Mouse (Mus musculus) adrenal gland, postnatal 4 days (tissue): ENCODE data around the gene Gm20489. TPM values are rescaled to one million over a fixed set of nuclear protein-coding genes. Genes with fewer than 3 reads are reported as not detected.

Experiments
- DNase-seq, 2 experiments: peaks; one replicate each; pipeline ENCODE4 v3.0.0; 2021 to 2022; ENCODE audit warnings: low spot score in 2 of 2, mixed read lengths in 2 of 2
- total RNA-seq, 2 experiments: library from RNA; stranded (reverse); gene quantifications; 2 replicates each; pipeline ENCODE4 v1.2.3; 2021

Gene Gm20489
- total RNA-seq, 2 experiments from 2014 or later, result not detected

DNA sequence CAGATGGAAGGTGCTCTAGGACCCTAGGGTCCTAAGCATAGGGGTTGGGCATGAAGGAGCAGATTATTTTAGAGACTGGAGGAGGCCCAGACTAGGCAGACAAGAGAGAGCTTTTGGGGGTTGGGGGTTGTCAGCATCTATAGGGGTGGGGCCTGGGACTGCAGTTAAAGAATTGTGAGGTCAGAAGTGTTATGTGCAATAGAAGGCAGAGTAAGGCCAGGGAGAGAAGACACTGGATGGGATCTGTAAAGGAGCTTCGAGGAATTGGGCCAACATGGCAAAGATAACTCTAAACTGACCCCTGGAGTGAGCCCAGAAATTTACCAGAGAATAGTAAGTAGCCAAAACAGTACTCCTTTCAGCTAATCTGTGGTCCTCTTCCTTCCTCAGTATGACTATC is 4.9 kb downstream of the Gm20489 start, which contains the start of gene Gm614:
Gene Gm614, minus strand, starts transcription at position 101 of the 400 bp plus-strand sequence.
- no peak for DNase-seq

DNA sequence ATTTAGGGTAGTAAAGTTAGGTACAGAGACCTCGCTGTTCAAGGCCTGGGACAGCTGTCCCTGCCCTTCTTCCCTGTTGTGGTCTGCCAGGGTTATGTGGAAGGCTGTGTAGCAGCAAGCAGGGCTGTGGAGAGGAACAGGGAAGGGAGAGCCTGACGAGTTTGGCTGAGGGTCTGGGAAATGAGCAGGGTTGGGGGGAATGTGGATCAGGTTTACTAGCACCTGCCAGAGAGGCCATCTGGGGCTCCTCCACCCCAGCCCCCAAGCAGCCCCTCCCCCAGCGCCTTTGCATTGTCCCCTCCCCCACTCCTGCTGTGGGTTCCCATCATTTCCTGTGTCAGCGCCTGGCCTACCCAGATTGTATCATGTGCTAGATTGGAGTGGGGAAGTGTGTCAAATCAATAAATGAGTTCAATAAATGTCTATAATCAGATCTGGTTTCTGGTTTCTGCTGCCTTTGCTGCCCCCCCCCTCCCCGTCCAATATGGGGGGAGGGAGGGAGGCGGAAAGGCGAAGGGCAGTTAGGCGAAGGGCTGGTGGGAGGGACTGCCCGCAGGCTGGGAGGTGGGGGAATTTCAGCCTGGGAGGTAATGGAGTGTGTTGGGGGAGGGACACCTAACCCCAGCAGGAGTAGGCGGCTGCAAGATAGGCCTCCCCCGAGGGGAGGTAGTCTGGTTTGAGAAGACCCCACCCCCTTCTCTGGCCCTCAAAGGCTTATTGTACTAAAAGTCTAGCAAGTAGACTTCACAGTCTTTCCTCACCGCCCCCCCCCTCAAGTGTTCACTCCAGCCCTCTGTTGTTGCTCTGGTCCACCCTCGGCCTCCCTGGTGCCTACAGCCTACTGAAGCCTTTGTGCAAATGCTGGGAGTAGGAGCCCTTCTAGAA is 8.1 kb downstream of the Gm20489 start:
- DNase-seq, result no peak

DNA sequence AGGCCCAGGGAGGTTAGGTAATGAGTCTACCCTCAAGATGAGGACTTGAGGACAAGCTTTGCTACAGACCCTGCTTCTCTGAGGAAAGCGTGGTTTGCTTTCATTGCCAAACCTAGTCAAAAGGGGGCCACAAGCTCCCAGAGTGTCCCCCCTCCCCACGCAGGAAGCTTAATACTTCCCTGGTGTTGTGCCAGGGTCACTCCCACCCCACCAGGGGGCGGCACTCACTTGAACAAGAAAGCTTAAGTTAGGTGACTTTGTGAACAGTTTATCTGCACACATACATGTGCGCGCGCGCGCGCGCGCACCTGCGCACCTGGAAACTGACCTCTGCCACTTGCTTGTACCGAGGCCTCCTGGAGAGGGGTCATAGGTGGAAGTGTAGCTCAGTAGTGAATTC is 12.2 kb downstream of the Gm20489 start:
- DNase-seq, result no peak

DNA sequence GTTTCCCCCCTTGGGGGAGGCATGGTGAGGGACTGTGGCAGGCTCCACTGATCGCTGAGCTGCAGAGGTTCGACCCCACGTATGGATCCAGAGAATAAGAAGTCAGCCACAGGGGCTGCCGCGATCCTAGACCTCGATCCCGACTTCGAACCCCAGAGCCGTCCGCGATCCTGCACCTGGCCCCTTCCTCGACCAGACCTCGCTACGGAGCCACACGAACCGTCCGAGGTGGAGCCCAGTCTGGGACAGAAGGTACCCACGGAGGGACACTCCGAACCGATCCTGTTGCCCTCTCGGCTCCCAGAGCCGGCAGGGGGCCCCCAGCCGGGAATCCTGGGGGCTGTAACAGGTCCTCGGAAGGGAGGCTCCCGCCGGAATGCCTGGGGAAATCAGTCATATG is 14.1 kb downstream of the Gm20489 start:
- DNase-seq, result no peak

DNA sequence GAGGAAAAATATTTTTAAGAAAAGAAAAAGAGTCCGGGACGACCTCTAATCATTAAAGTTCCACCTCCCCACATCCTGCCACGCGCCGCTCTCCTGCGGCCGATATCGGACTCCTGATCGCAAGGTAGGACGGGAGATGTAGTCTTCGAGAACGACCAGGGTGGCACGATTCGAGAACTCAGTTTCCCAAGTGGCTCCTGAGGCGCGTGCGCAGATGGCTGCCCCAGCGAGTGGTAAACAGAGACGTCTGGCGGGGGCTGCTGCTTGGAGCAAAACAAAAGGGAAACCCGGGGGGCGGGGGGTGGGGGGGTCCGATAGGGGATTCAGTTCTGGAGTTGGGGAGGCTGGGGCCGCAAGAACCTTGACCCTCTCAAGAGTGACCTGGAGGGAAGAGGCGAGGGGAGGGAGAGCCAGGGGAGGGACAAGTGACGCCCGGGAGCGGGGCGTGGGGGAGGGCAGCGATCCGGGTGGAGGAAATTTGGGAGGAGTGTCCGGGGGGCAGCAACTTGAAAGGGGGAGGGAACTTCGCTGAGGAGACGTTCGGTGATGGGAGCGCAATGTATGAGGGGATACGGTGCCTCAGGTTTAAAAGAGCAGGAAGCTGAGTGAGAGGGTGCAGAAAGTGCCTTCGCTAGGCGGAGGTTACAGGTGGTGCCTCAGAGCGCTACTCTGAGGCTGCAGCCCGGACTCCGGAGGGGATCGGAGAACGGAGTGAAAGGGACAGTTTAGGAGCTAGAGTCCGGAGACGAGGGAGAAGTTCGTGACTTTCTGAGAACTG is 14.7 kb downstream of the Gm20489 start, which contains the start of gene Foxo4:
Gene Foxo4, plus strand, starts transcription at position 577 of the 778 bp plus-strand sequence.
- peak; percentile 44 to 66 for DNase-seq

DNA sequence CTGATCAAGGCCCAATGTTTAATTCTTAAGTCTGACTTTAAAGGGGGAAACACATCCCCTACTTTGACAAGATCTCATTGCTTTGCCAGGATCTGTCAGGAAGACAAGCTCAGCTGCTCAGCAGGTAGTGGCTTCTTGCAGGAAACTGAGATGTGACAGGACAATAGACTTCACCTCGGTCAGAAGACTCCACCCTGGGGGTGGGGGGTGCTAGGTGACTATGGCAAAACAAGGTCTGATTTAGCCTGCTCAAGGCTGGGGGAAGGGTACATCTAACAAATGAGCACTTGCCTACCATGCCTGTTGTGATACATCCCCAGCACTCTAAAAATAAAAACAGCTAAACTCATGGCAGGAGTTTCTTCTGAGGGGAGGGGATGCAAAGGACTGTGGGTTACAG is 23.8 kb downstream of the Gm20489 start:
- no peak for DNase-seq

DNA sequence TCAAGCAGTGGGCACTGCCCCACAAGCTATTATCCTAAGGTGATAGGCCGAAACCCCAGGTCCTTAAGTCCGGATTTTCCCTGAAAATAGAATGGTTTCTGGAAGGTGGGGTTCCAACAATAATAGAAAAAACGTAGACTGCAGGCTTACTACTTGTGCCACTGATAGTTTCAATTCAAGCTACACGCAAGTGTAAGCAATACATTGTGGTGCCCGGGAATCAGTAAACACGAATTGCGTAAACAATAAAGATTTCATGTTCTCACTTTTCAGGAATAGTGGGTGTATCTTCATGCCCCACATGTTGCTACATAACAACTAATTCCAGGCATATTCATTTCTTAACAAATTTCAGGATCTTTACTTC is 46.0 kb downstream of the Gm20489 start:
- DNase-seq, result no peak

DNA sequence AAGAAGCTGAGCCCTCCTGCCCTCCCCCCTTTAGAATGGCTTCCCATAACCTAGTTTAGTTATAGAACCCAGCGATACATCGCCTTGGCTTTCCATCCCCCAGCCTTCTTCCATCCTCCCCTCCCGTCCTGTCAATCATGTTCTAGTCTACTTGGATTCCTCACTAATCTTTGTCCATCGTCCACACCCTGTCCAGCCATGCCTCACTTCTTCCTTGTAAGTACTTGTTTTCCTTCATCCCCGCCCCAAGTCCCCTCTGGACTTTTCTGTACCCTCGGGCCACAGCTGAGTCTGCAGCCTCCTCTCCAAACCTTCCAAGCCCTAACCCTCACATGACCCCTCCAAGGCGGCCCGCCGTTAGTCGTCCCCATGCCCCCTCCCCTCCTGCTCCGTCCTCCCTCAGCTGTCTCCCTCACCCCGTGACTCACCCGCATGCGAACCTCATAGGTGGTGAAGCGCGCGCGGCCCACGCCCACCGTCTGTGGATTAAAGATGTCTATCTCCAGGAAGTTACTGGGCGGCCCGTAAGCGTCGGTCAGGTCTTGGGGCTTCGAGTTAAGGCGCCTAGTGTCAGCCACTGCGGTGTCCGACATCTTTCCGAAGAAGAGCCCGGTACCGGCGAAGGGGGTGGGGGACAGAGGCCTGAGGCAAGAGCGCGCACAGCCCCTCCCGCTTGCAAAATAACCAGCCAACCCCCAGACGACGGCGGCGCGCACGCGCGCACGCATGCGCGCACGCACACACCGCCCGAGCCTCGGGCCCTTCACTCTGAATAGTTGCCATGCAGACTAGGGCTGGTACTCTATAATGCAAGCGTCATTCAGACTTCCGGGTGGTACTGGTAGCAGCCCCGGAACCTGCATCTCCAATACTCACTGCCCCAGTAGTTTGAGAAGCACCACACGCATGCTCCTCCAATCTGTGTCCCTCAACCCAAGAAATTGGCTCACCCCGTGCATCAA is 46.7 kb downstream of the Gm20489 start, which contains the start of gene Snx12:
Gene Snx12, minus strand, starts transcription at position 730 of the 962 bp plus-strand sequence.
- DNase-seq, result peak; percentile 56 to 58

Other genes starting within 250 kb of the Gm20489 start
- gene Tex11, start 209.4 kb downstream of the Gm20489 start, total RNA-seq, result under 1 TPM in 1 of 2 experiments, not detected in 1; 0.08 TPM
- 1 to 10 TPM; 1.8 to 2.0 TPM for gene Slc7a3, start 183.0 kb downstream of the Gm20489 start, total RNA-seq
- gene Snx12, start 46.5 kb downstream of the Gm20489 start, total RNA-seq, result 10 to 100 TPM; 58.5 to 61.6 TPM
- gene Foxo4, start 14.5 kb downstream of the Gm20489 start, total RNA-seq, result 10 to 100 TPM; 32.3 to 36.8 TPM
- 1 to 10 TPM in 1 of 2 experiments, under 1 TPM in 1; 0.84 to 1.2 TPM for gene Gm614, start 5.0 kb downstream of the Gm20489 start, total RNA-seq
- gene Il2rg, start 768 bp downstream of the Gm20489 start, total RNA-seq, result 10 to 100 TPM; 10.4 TPM
- gene Med12, start 5.0 kb upstream of the Gm20489 start, total RNA-seq, result 10 to 100 TPM; 43.6 to 48.7 TPM
- 10 to 100 TPM; 13.4 to 13.6 TPM for gene Nlgn3, start 30.1 kb upstream of the Gm20489 start, total RNA-seq
- gene Gjb1, start 107.4 kb upstream of the Gm20489 start, total RNA-seq, result 10 to 100 TPM in 1 of 2 experiments, 1 to 10 TPM in 1; 6.2 to 43.9 TPM
- 100 to 1,000 TPM; 134 to 141 TPM for gene Zmym3, start 151.8 kb upstream of the Gm20489 start, total RNA-seq
- 100 to 1,000 TPM; 287 to 290 TPM for gene Nono, start 160.3 kb upstream of the Gm20489 start, total RNA-seq
- gene Itgb1bp2, start 180.1 kb upstream of the Gm20489 start, total RNA-seq, result 10 to 100 TPM in 1 of 2 experiments, 1 to 10 TPM in 1; 8.5 to 18.5 TPM